Mouse (Mus musculus) hindbrain, embryonic 16.5 days (tissue): ENCODE measurements around the gene Spesp1. TPM values are rescaled to one million over a fixed set of nuclear protein-coding genes. Genes with fewer than 3 reads are reported as not detected.

ENCODE experiments used
- ATAC-seq: fragments of 200-750 bp; cut with Nextera tagmentation; 2 replicates; pipeline ENCODE4 v1.8.0; 2017; ENCODE audit warnings: moderate TSS enrichment, moderate library complexity
- H3K27ac ChIP-seq: fragments of 300-500 bp; sonication (generic); 2 replicates; pipeline ENCODE4 v1.5.1; 2014; ENCODE audit warnings: low read depth, mild to moderate bottlenecking, control low read depth, low read length, moderate library complexity
- H3K27me3 ChIP-seq: fragments of 300-500 bp; sonication (generic); replicated peaks from 2 replicates; pipeline ENCODE4 v1.6.1; 2014; ENCODE audit warnings: low read length; ENCODE audit not compliant: control insufficient read depth, insufficient read depth
- H3K36me3 ChIP-seq: fragments of 300-500 bp; sonication (generic); 2 replicates; pipeline ENCODE4 v1.6.1; 2014; ENCODE audit warnings: mild to moderate bottlenecking, low read length, moderate library complexity, mixed read lengths; ENCODE audit not compliant: control insufficient read depth, insufficient read depth
- H3K4me1 ChIP-seq: fragments of 300-500 bp; sonication (generic); 2 replicates; pipeline ENCODE4 v1.6.1; 2014; ENCODE audit warnings: low read depth, low read length; ENCODE audit not compliant: control insufficient read depth, insufficient read depth
- H3K4me2 ChIP-seq: fragments of 300-500 bp; sonication (generic); 2 replicates; pipeline ENCODE4 v1.6.1; 2014; ENCODE audit warnings: mild to moderate bottlenecking, low read length, control low read depth, moderate library complexity
- H3K4me3 ChIP-seq: fragments of 300-500 bp; sonication (generic); 2 replicates; pipeline ENCODE4 v1.5.1; 2014; ENCODE audit warnings: mild to moderate bottlenecking, low read length, control low read depth, moderate library complexity
- H3K9ac ChIP-seq: fragments of 300-500 bp; sonication (generic); 2 replicates; pipeline ENCODE4 v1.6.1; 2014; ENCODE audit warnings: low read depth, mild to moderate bottlenecking, control low read depth, low read length, moderate library complexity
- H3K9me3 ChIP-seq: fragments of 300-500 bp; sonication (generic); 2 replicates; pipeline ENCODE4 v1.6.1; 2014; ENCODE audit warnings: mild to moderate bottlenecking, low read length, moderate library complexity; ENCODE audit not compliant: control insufficient read depth
- WGBS: fragments of 180-500 bp; shearing (Covaris S2); extraction: QIAGEN DNeasy Blood & Tissue Kit; methylation state at CpG from one replicate; pipeline ENCODE4 v1.1.7; 2014; 5-methylcytosine and 5-hydroxymethylcytosine counted together
- microRNA-seq: library from miRNA; unstranded; fragments of <30 nt; microRNA quantifications from one replicate; pipeline ENCODE4, GENCODE M21; 2017
- polyA plus RNA-seq: library from polyadenylated mRNA; unstranded; fragments of >200 nt; fragmentation: Nextera tagmentation; extraction: Ambion mirVana; gene quantifications from 2 replicates; pipeline ENCODE4 v1.2.1, GENCODE M21; 2015

Gene Spesp1
- polyA plus RNA-seq, 1 experiment from 2014 or later: not detected

GRCm38 (mm10) chr9:62237381-62237980 lies 44.5 kb downstream of the Spesp1 start:
- Histone ChIP-seq H3K4me1 (no peaks in the 10 kb centered on the region), H3K36me3 (no peaks in the 10 kb centered on the region), H3K9ac (no peak overlapping the region), H3K4me3 (no peak overlapping the region), H3K4me2 (no peak overlapping the region), H3K27me3 (no peaks in the 10 kb centered on the region), H3K9me3 (no peaks in the 10 kb centered on the region), H3K27ac (no peak overlapping the region; the same call in 1 of the 2 replicates)
- WGBS: 57% methylated on average over 9 of the region's 9 CpGs
- ATAC-seq: no peak

- Histone ChIP-seq H3K9ac (no peak overlapping the region), H3K9me3 (no peaks in the 10 kb centered on the region), H3K4me3 (no peak overlapping the region), H3K4me2 (no peak overlapping the region), H3K27me3 (no peaks in the 10 kb centered on the region), H3K36me3 (no peaks in the 10 kb centered on the region), H3K4me1 (no peaks in the 10 kb centered on the region), H3K27ac (no peak overlapping the region)
- no peak for ATAC-seq
- 95% methylated on average over 2 of the region's 2 CpGs for WGBS
Measured at GRCm38 (mm10) chr9:62235501-62235900, 46.5 kb downstream of the Spesp1 start.

- H3K27ac ChIP-seq: no peak overlapping the region
- no peak overlapping the region for H3K4me2 ChIP-seq
- H3K4me1 ChIP-seq: no peaks in the 10 kb centered on the region
- no peak for ATAC-seq
- H3K4me3 ChIP-seq: no peak overlapping the region
- WGBS: 48% methylated on average over 1 of the region's 1 CpGs
- no peaks in the 10 kb centered on the region for H3K27me3 ChIP-seq
- no peak overlapping the region for H3K9ac ChIP-seq
- H3K9me3 ChIP-seq: no peaks in the 10 kb centered on the region
- H3K36me3 ChIP-seq: no peaks in the 10 kb centered on the region
Measured at GRCm38 (mm10) chr9:62232649-62233048, 49.4 kb downstream of the Spesp1 start.

- Histone ChIP-seq H3K4me2 (no peak overlapping the region), H3K4me1 (no peaks in the 10 kb centered on the region), H3K27ac (no peak overlapping the region), H3K9ac (no peak overlapping the region), H3K4me3 (no peak overlapping the region), H3K36me3 (no peaks in the 10 kb centered on the region), H3K9me3 (no peaks in the 10 kb centered on the region), H3K27me3 (no peaks in the 10 kb centered on the region)
- WGBS: 64% methylated on average over 3 of the region's 3 CpGs
- no peak for ATAC-seq
Measured at GRCm38 (mm10) chr9:62231046-62231445, 51.0 kb downstream of the Spesp1 start.

- no peak for ATAC-seq
- WGBS: 87% methylated on average over 2 of the region's 2 CpGs
Measured at GRCm38 (mm10) chr9:62229985-62230384, 52.0 kb downstream of the Spesp1 start.

GRCm38 (mm10) chr9:62222481-62222880 lies 59.5 kb downstream of the Spesp1 start:
- Histone ChIP-seq H3K27me3 (no peaks in the 10 kb centered on the region), H3K27ac (peak overlapping the region; percentile 29; the same call in 1 of the 2 replicates), H3K36me3 (no peaks in the 10 kb centered on the region), H3K4me1 (no peaks in the 10 kb centered on the region), H3K9ac (no peak overlapping the region), H3K4me3 (no peak overlapping the region), H3K4me2 (no peak overlapping the region), H3K9me3 (no peaks in the 10 kb centered on the region)
- WGBS: 10% methylated on average over 10 of the region's 10 CpGs
- peak; percentile 58; the same call in 1 of the 2 replicates for ATAC-seq

More at GRCm38 (mm10) chr9:62229985-62230384, 52.0 kb downstream of the Spesp1 start:
- Histone ChIP-seq H3K9ac (no peak overlapping the region), H3K27me3 (no peaks in the 10 kb centered on the region), H3K27ac (no peak overlapping the region), H3K4me3 (no peak overlapping the region), H3K9me3 (no peaks in the 10 kb centered on the region), H3K4me1 (no peaks in the 10 kb centered on the region), H3K36me3 (no peaks in the 10 kb centered on the region), H3K4me2 (no peak overlapping the region)

GRCm38 (mm10) chr9:62222029-62222428 lies 60.0 kb downstream of the Spesp1 start:
- WGBS: 74% methylated on average over 2 of the region's 2 CpGs
- ATAC-seq: no peak
- Histone ChIP-seq H3K27ac (peak overlapping the region; percentile 29; the same call in 1 of the 2 replicates), H3K36me3 (no peaks in the 10 kb centered on the region), H3K9me3 (no peaks in the 10 kb centered on the region), H3K9ac (no peak overlapping the region), H3K4me2 (no peak overlapping the region), H3K4me3 (no peak overlapping the region), H3K27me3 (no peaks in the 10 kb centered on the region), H3K4me1 (no peaks in the 10 kb centered on the region)

Small RNA genes lying within 50 kb of the gene (microRNA-seq; reads per million reads assigned to microRNA genes)
- gene Gm25603: not detected

Other genes starting within 250 kb of the Spesp1 start
- 26.4 and 27.2 TPM in 2 replicates for gene Glce, start 159.6 kb downstream of the Spesp1 start, polyA plus RNA-seq
- 115 and 156 TPM in 2 replicates for gene Anp32a, start 59.1 kb upstream of the Spesp1 start, polyA plus RNA-seq